Mouse (Mus musculus) hindbrain, embryonic 13.5 days (tissue): ENCODE measurements around the gene Cdc42se1. TPM values are rescaled to one million over a fixed set of nuclear protein-coding genes. Genes with fewer than 3 reads are reported as not detected.

Source experiments
- ATAC-seq: fragments of 200-750 bp; cut with Nextera tagmentation; 2 replicates; pipeline ENCODE4 v1.8.0; 2017; ENCODE audit warnings: moderate TSS enrichment; ENCODE audit not compliant: low FRiP score
- H3K27ac ChIP-seq: fragments of 300-500 bp; sonication (generic); 2 replicates; pipeline ENCODE4 v1.5.1; 2015; ENCODE audit warnings: inconsistent platforms, mild to moderate bottlenecking, moderate library complexity
- H3K27me3 ChIP-seq: fragments of 300-500 bp; sonication (generic); 2 replicates; pipeline ENCODE4 v1.6.1; 2015; ENCODE audit warnings: mild to moderate bottlenecking, inconsistent platforms
- H3K36me3 ChIP-seq: fragments of 300-500 bp; sonication (generic); 2 replicates; pipeline ENCODE4 v1.6.1; 2015; ENCODE audit warnings: mild to moderate bottlenecking, inconsistent platforms
- H3K4me1 ChIP-seq: fragments of 300-500 bp; sonication (generic); replicated peaks from 2 replicates; pipeline ENCODE4 v1.6.1; 2015; ENCODE audit warnings: inconsistent platforms
- H3K4me2 ChIP-seq: fragments of 300-500 bp; sonication (generic); 2 replicates; pipeline ENCODE4 v1.6.1; 2015; ENCODE audit warnings: inconsistent platforms, mild to moderate bottlenecking, moderate library complexity
- H3K4me3 ChIP-seq: fragments of 300-500 bp; sonication (generic); 2 replicates; pipeline ENCODE4 v1.5.1; 2015; ENCODE audit warnings: mild to moderate bottlenecking, inconsistent platforms
- H3K9ac ChIP-seq: fragments of 300-500 bp; sonication (generic); 2 replicates; pipeline ENCODE4 v1.6.1; 2015; ENCODE audit warnings: mild to moderate bottlenecking, inconsistent platforms
- H3K9me3 ChIP-seq: fragments of 300-500 bp; sonication (generic); 2 replicates; pipeline ENCODE4 v1.6.1; 2016; ENCODE audit warnings: inconsistent platforms
- WGBS: fragments of 180-500 bp; shearing (Covaris S2); methylation state at CpG from one replicate; pipeline ENCODE4 v1.1.7; 2015; 5-methylcytosine and 5-hydroxymethylcytosine counted together
- polyA plus RNA-seq: library from polyadenylated mRNA; unstranded; fragments of >200 nt; fragmentation: Nextera tagmentation; extraction: Ambion mirVana; gene quantifications from 2 replicates; pipeline ENCODE4 v1.2.1, GENCODE M21; 2015

Gene Cdc42se1
- polyA plus RNA-seq, 1 experiment from 2014 or later: 68.9 TPM

DNA sequence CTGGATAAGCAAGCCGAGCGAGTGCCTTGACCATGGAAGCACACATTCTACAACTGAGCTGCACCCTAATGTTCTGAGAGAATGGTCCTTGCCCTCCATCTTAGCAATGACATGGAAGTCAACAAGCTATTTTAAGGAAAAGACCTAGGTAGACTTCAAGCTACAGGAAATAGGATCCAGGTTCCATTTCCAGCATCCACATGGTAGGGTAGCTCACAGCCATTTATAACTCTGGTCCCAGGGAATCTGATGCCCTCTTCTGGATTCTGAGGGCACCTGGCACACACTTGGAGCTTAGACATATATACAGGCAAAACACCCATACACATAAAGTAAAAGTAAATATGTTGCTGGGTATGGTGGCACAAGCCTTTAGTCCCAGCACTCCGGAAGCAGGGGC is 37.5 kb downstream of the Cdc42se1 start:
- peaks cover 76% of the 10 kb centered on the region for H3K36me3 ChIP-seq
- H3K4me2 ChIP-seq: no peak overlapping the region
- 97% methylated on average over 3 of the region's 3 CpGs for WGBS
- H3K9ac ChIP-seq: no peak overlapping the region
- no peak overlapping the region for H3K27ac ChIP-seq
- no peaks in the 10 kb centered on the region for H3K4me1 ChIP-seq
- no peaks in the 10 kb centered on the region for H3K9me3 ChIP-seq
- ATAC-seq: no peak
- H3K27me3 ChIP-seq: no peaks in the 10 kb centered on the region
- no peak overlapping the region for H3K4me3 ChIP-seq

DNA sequence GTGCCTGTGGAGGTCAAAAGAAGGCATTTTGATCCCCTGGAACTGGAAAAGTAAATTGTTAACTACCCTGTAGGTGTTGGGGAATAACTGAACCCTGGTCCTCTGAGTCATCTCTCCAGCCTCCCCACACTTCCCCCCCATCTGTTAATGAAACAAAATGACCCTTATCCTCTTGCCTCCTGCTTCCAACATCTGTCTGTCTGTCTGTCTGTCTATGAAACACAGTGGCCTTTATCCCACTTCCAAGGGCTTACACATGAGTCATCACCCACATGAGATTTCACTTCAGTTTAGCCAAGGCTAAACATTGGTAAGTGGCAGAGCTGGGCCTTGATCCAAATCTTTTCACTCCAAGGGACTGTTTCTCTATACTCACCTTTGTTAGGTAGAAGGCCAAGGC is 39.3 kb downstream of the Cdc42se1 start:
- no peak for ATAC-seq
- H3K27me3 ChIP-seq: no peaks in the 10 kb centered on the region
- H3K27ac ChIP-seq: no peak overlapping the region
- no peak overlapping the region for H3K4me3 ChIP-seq
- H3K4me1 ChIP-seq: no peaks in the 10 kb centered on the region
- no peak overlapping the region for H3K9ac ChIP-seq
- no peak overlapping the region for H3K4me2 ChIP-seq
- no peaks in the 10 kb centered on the region for H3K9me3 ChIP-seq
- H3K36me3 ChIP-seq: peaks cover 60% of the 10 kb centered on the region

DNA sequence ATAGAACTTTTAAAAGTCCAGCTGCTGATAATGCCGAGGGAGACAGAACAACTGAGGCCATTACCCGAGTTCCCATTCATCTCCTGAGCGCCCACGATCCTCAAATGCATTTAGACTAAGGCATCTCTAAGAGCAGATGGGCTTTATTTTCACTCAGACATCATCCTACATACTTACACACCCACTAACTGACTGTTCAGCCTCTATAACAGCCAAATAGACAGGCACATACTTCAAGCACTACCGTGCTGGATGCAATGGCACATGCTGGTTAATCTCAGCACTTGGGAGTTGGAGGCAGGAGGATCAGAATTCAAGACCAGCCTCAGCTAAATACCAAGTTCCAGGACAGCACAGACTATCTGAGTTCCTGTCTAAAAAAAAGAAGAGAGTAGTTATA is 41.3 kb downstream of the Cdc42se1 start:
- no peak overlapping the region for H3K27ac ChIP-seq
- no peaks in the 10 kb centered on the region for H3K4me1 ChIP-seq
- H3K36me3 ChIP-seq: peaks cover 43% of the 10 kb centered on the region
- H3K4me3 ChIP-seq: no peak overlapping the region
- H3K9me3 ChIP-seq: no peaks in the 10 kb centered on the region
- H3K9ac ChIP-seq: no peak overlapping the region
- no peak for ATAC-seq
- 87% methylated on average over 5 of the region's 5 CpGs for WGBS
- no peak overlapping the region for H3K4me2 ChIP-seq
- no peaks in the 10 kb centered on the region for H3K27me3 ChIP-seq

DNA sequence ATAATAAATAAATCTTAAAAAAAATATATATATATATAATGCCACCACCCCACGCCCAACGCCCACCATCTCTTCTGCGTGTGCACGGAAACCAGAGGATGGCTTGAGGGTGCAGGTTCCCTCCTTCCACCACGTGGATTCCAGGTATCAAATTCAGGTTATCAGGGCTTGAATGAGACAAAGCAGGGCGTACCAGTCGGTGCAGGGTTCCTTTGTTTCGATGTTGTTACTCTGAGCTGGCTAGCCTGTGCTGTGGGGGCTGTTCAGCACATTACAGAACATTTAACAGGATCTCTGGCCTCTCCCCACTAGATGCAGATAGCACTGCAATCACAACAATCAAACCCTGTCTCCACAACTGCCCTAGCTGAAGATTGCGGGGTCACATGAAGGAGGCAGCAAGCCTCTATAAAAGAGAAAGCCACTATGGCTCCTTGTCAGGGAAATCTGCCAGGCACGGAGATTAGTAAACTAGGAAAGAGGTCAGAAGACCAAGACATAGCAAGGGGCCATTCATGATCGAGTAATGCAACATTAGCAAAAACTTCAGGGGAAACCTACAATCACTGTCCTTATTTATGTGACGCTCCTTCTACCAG is 42.3 kb downstream of the Cdc42se1 start:
- H3K9me3 ChIP-seq: no peaks in the 10 kb centered on the region
- no peaks in the 10 kb centered on the region for H3K27me3 ChIP-seq
- no peak overlapping the region for H3K4me2 ChIP-seq
- H3K9ac ChIP-seq: no peak overlapping the region
- no peak overlapping the region for H3K27ac ChIP-seq
- ATAC-seq: no peak
- WGBS: 89% methylated on average over 12 of the region's 12 CpGs
- peaks cover 38% of the 10 kb centered on the region for H3K36me3 ChIP-seq
- no peaks in the 10 kb centered on the region for H3K4me1 ChIP-seq
- H3K4me3 ChIP-seq: no peak overlapping the region

DNA sequence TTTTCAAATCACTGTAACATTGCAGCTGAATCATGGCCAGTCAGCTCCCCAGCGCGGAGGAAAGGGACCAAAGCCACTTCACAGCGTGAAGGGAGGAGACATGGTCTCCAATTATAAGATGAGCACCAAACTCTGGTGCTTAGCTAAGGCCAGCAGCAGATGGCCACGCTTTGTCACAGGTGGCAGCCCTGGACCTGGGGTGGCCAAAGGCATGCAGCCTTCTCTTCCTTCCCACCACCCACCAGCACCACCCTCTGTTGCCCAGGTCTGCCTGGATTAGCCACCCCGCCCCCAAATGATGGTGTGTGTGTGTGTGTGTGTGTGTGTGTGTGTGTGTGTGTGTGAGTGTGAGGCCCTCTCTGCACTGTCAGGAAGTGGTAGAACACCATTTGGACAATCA is 44.9 kb downstream of the Cdc42se1 start:
- no peaks in the 10 kb centered on the region for H3K9me3 ChIP-seq
- H3K4me1 ChIP-seq: no peaks in the 10 kb centered on the region
- 89% methylated on average over 5 of the region's 5 CpGs for WGBS
- no peaks in the 10 kb centered on the region for H3K27me3 ChIP-seq
- H3K9ac ChIP-seq: no peak overlapping the region
- H3K36me3 ChIP-seq: peaks cover 19% of the 10 kb centered on the region
- H3K4me2 ChIP-seq: no peak overlapping the region
- no peak for ATAC-seq
- H3K27ac ChIP-seq: no peak overlapping the region
- no peak overlapping the region for H3K4me3 ChIP-seq

DNA sequence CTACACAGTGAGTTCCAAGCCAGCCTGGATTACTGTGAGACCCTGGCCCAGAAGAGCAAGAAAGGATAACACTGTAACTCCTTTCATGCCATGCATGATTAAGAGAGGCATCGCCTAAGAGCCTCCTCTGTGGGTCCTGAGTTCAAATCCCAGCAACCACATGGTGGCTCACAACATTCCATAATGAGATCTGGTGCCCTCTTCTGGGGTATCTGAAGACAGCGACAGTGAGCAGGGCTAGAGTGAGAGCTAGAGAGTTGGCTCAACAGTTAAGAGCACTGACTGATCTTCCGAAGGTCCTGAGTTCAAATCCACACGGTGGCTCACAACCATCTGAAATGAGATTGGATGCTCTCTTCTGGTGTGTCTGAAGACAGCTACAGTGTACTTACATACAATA is 45.9 kb downstream of the Cdc42se1 start:
- no peaks in the 10 kb centered on the region for H3K9me3 ChIP-seq
- no peak overlapping the region for H3K4me3 ChIP-seq
- ATAC-seq: no peak
- peaks cover 11% of the 10 kb centered on the region for H3K36me3 ChIP-seq
- H3K4me1 ChIP-seq: no peaks in the 10 kb centered on the region
- no peak overlapping the region for H3K27ac ChIP-seq
- 92% methylated on average over 4 of the region's 4 CpGs for WGBS
- H3K9ac ChIP-seq: no peak overlapping the region
- no peak overlapping the region for H3K4me2 ChIP-seq
- no peaks in the 10 kb centered on the region for H3K27me3 ChIP-seq

DNA sequence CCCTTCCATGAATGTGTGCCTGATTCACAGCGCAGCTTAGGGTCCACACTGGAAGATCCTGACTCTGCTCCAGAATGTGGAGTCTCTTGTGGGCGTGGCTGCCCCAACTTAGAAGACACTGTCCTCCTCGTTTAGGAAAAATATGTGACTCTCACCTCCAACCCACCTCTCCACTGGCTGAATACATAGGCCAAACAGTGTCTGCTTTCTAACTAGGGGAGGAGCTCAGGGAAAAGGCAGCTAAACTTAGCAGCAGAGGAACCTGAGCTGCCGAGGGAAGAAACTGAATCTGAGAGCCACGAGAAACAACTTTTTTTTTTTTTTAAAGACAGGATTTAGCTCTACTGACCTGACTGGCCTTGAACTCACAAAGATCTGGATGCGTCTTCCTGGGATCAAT is 46.6 kb downstream of the Cdc42se1 start:
- no peak for ATAC-seq
- Histone ChIP-seq H3K9ac (no peak overlapping the region), H3K9me3 (no peaks in the 10 kb centered on the region), H3K4me1 (0 out of 2 replicates have a peak, but pooled peaks cover 5% of the 10 kb centered on the region), H3K4me2 (no peak overlapping the region), H3K36me3 (peaks cover 7% of the 10 kb centered on the region; the same call in 1 of the 2 replicates), H3K27ac (no peak overlapping the region), H3K4me3 (no peak overlapping the region), H3K27me3 (no peaks in the 10 kb centered on the region)
- 86% methylated on average over 6 of the region's 6 CpGs for WGBS

DNA sequence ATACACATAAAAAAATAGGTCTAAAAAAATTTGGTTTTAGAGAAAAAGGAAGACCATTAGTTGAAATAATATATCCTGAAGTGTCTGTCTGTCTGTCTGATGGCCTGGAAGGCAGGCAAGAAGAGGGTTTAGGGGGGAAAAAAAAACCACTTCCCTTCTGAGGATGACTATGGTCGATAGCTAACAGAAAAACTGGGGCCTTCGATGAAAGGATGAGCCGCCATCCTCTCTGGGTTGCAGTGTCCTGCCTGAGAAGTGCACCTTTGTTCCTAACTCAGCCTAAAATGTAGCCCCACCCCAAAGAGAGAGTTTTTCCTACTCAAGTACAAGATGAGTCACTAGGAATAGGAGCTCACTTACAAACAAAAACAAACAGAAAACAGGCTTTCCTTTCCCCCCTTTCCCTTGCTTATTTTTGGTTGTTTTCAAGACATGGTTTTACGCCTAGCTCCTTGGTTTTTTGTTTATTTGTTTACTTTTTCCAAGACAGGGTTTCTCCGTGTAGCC is 47.9 kb downstream of the Cdc42se1 start:
- no peaks in the 10 kb centered on the region for H3K27me3 ChIP-seq
- H3K9ac ChIP-seq: no peak overlapping the region
- no peaks in the 10 kb centered on the region for H3K9me3 ChIP-seq
- no peak overlapping the region for H3K4me3 ChIP-seq
- 74% methylated on average over 5 of the region's 5 CpGs for WGBS
- peaks cover 7% of the 10 kb centered on the region; the same call in 1 of the 2 replicates for H3K36me3 ChIP-seq
- no peak overlapping the region for H3K4me2 ChIP-seq
- ATAC-seq: no peak
- H3K4me1 ChIP-seq: peaks cover 13% of the 10 kb centered on the region
- H3K27ac ChIP-seq: no peak overlapping the region

DNA sequence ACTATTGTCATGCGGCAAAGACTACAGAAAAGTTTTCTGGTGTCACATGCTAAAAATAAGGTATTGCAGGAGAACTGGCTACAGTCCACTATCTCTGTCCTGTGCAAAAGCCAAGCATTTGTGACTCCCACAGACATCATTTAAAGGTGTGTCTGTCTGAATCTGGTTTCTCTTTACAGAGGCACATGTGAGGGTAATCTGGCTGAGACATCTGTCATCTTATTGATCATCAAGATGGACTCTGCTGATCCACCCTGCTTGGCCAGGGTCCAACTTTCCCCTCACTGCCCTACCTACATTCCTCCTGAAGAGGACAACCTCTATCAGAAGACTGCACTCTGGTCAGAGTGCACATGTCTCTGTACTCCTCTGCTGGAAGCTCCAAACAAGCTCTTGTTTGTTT is 48.6 kb downstream of the Cdc42se1 start:
- peaks cover 7% of the 10 kb centered on the region; the same call in 1 of the 2 replicates for H3K36me3 ChIP-seq
- peaks cover 13% of the 10 kb centered on the region for H3K4me1 ChIP-seq
- 84% methylated on average over 1 of the region's 1 CpGs for WGBS
- no peaks in the 10 kb centered on the region for H3K27me3 ChIP-seq
- no peak overlapping the region for H3K4me2 ChIP-seq
- no peak overlapping the region for H3K9ac ChIP-seq
- H3K27ac ChIP-seq: no peak overlapping the region
- no peaks in the 10 kb centered on the region for H3K9me3 ChIP-seq
- ATAC-seq: no peak
- no peak overlapping the region for H3K4me3 ChIP-seq

DNA sequence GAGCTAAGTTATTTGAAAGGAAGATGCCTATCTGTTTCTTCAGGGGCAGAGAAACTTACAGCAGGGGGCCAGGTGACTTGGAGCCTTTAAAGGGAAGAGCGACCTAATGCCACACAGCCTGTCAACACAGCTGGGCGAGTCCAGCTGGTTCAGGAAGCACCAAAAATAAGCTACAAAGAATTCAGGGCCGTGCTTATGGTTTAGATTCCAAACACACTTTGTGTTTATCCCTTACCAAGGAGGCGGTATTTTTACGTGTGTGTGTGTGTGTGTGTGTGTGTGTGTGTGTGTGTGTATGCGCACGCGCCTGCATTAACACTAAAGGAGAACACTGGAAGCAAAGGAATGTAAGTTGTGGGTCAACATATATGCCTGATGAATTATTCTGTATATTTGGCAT is 52.2 kb downstream of the Cdc42se1 start:
- Histone ChIP-seq H3K4me3 (peak overlapping the region; percentile 73), H3K9ac (peak overlapping the region; percentile 89), H3K4me1 (peaks cover 36% of the 10 kb centered on the region), H3K9me3 (no peaks in the 10 kb centered on the region), H3K27ac (peak overlapping the region; percentile 95), H3K36me3 (peaks cover 7% of the 10 kb centered on the region; the same call in 1 of the 2 replicates), H3K27me3 (no peaks in the 10 kb centered on the region), H3K4me2 (peak overlapping the region; percentile 85)
- 22% methylated on average over 8 of the region's 8 CpGs for WGBS
- ATAC-seq: no peak

DNA sequence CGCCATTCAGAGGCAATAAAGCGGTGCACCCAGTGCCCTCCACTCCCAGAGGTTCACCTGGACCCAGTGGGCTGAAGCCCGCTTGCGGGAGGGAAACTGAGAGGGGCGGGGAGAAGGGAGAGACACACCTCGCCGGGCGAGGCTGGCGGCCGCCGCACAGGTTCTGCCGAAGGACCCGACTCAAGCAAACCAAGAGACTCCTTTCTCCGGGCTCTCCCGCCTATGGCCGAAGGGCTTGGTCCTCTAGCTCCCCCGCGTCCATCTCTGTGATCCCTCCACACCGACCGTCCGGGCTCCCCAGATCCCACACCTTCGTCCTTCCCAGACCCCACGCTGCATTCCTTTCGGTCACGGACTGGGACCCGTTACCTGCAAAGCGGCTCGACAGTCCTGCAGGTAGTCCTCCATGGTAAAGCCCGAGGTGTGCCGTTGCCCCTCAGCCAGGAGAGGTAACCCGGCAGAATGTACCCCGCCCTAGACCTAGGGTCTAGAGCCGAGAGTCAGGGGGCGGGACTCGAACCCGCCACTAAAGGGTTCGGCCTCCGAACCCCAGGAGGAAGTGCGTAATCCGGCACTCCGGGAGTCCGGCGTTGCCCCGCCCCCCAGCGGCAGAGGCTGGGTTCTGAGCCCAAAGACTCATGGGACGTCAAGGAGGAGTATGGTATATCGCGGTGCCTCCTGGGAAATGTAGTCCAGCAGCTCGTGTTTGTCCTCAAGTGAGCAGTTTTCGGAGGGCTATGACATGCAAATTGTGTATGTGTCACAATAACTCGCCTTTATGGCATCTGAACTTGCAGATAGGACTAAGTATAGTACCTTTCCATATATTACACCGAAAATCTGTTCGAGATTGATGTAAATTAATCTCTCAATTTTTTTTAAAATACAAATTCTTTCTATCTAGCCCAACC is 52.9 kb downstream of the Cdc42se1 start, which contains the start of the genes Mindy1 and Prune1:
Mindy1 (plus strand) TSS at position 130 of the 911 bp plus-strand sequence.
Prune1 (minus strand) TSS at position 861 of the 911 bp plus-strand sequence.
- peak; percentile 93 for ATAC-seq
- peaks cover 39% of the 10 kb centered on the region for H3K4me1 ChIP-seq
- WGBS: under 1% methylated on average over 53 of the region's 53 CpGs
- H3K4me2 ChIP-seq: peak within 1 kb of the TSS; percentile 85
- peak within 1 kb of the TSS; percentile 89 for H3K9ac ChIP-seq
- no peaks in the 10 kb centered on the region for H3K9me3 ChIP-seq
- no peaks in the 10 kb centered on the region for H3K27me3 ChIP-seq
- peak within 1 kb of the TSS; percentile 73 for H3K4me3 ChIP-seq
- H3K36me3 ChIP-seq: peaks cover 7% of the 10 kb centered on the region; the same call in 1 of the 2 replicates
- H3K27ac ChIP-seq: peak within 1 kb of the TSS; percentile 95

DNA sequence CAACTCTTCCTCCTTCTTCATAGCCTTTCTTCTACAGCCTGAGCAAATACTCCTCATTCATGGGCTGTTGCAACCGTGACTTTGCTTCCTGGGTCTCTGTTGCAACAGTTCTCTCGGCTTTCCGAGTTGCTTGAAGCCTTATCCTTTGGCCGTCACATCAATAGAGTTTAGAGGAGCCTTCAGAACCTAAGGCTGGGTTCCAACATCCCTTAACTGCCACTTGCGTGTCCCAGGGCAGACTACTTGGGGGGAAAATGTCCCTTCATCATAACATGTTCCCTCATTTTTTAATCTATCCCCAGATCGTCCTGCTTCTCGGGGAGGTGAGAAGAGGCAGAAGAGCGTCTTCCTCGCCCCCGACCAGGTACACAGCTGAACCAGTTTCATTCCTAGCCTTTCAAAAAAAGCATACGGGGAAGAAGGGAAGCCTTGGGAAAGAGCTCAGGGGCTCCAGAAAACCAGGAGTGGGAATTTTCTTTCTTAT is 53.9 kb downstream of the Cdc42se1 start:
- peaks cover 7% of the 10 kb centered on the region for H3K36me3 ChIP-seq
- WGBS: under 1% methylated on average over 11 of the region's 11 CpGs
- peak overlapping the region; percentile 95 for H3K27ac ChIP-seq
- H3K4me3 ChIP-seq: peak overlapping the region; percentile 73
- H3K27me3 ChIP-seq: no peaks in the 10 kb centered on the region
- no peaks in the 10 kb centered on the region for H3K9me3 ChIP-seq
- H3K4me2 ChIP-seq: peak overlapping the region; percentile 85
- H3K4me1 ChIP-seq: peaks cover 39% of the 10 kb centered on the region
- 0 out of 2 replicates have a peak, but pooled peaks have one; percentile 4 for ATAC-seq
- peak overlapping the region; percentile 89 for H3K9ac ChIP-seq
